Mouse (Mus musculus): Measurements from ENCODE around the gene Gcnt1. TPM values are rescaled to one million over a fixed set of nuclear protein-coding genes. Genes with fewer than 3 reads are reported as not detected.

The Gcnt1 gene
- total and polyA plus RNA-seq, 3 experiments = 1.1 to 12.1 (median 10.8) TPM

DNA sequence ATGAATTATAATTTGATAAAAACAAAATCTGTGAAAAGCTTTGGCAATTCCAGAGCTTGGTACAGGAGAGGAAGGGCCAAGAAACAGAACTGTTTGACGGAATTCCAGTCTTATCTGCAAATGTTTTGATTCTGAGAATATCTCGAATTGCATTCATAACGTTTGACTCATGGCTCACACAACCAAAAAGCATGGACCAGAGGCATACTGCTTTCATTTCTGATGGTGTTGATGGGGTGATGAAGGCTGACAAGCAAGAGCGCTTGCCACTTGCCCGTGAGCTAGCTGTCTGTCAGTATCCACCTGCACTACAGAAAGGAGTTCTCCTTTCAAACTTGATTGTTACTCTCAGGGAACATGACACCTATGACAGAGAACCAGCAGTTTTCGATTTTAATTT, 83.1 kb downstream of the Gcnt1 start:
- Histone ChIP-seq H3K36me3 (ENCODE audit: control insufficient read depth, insufficient read depth, low read length) (no peaks in the 10 kb centered on the region), H3K4me1 (ENCODE audit: control insufficient read depth, insufficient read depth, low read length) (peaks cover 2% of the 10 kb centered on the region), H3K27ac (no peak overlapping the region), H3K9ac (ENCODE audit: low read depth, low read length) (no peak overlapping the region), H3K79me2 (replicated peaks; ENCODE audit: control insufficient read depth, insufficient read depth, low read length) (no peaks in the 10 kb centered on the region), H3K27me3 (ENCODE audit: control insufficient read depth, insufficient read depth, low read length) (no peaks in the 10 kb centered on the region), H3K4me3 (no peak overlapping the region)
- intact Hi-C loops (cut with DNase I) = no loop called here
- TF ChIP-seq CTCF (IDR thresholded peaks at IDR 0.05) (no peak), EP300 (IDR thresholded peaks at IDR 0.05; ENCODE audit: insufficient read depth, low read depth, low read length) (no peak), POLR2A (IDR thresholded peaks at IDR 0.05; ENCODE audit: insufficient read depth, low read depth, low read length) (no peak)
- 26% methylated on average over 6 of the region's 6 CpGs for WGBS
- DNase-seq = no peak

DNA sequence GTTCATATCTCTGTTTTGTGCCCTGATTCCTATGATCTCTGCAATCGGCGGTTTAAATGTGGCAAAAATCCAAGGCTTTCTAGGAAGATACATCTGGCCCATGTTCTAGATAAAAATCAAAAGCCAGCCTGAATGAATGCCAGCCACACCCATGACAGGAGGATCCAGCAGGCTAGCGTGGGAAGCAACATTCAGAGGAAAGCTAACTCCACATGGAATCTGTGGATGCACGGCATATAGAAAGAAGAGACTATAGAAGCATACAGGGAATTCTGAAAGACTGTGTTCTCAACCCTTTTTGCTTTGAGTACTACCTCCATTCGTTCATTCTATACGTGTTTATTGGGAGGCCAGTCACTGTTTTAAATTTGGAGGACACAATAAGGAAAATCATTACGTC, 86.6 kb downstream of the Gcnt1 start:
- H3K4me3 ChIP-seq = no peak overlapping the region
- TF ChIP-seq POLR2A (IDR thresholded peaks at IDR 0.05; ENCODE audit: insufficient read depth, low read depth, low read length) = no peak
- WGBS = 65% methylated on average over 7 of the region's 7 CpGs

GRCm38 (mm10) chr19:17283317-17283716, 89.3 kb downstream of the Gcnt1 start:
- Histone ChIP-seq H3K9ac (ENCODE audit: low read depth, low read length) (no peak overlapping the region), H3K79me2 (replicated peaks; ENCODE audit: control insufficient read depth, insufficient read depth, low read length) (no peaks in the 10 kb centered on the region), H3K4me3 (no peak overlapping the region), H3K36me3 (ENCODE audit: control insufficient read depth, insufficient read depth, low read length) (no peaks in the 10 kb centered on the region), H3K4me1 (ENCODE audit: control insufficient read depth, insufficient read depth, low read length) (no peaks in the 10 kb centered on the region), H3K27me3 (ENCODE audit: control insufficient read depth, insufficient read depth, low read length) (no peaks in the 10 kb centered on the region), H3K27ac (no peak overlapping the region)
- WGBS = 49% methylated on average over 3 of the region's 3 CpGs
- intact Hi-C loops (cut with DNase I) = no loop called here
- DNase-seq = no peak
- TF ChIP-seq CTCF (IDR thresholded peaks at IDR 0.05) (no peak), EP300 (IDR thresholded peaks at IDR 0.05; ENCODE audit: insufficient read depth, low read depth, low read length) (no peak), POLR2A (IDR thresholded peaks at IDR 0.05; ENCODE audit: insufficient read depth, low read depth, low read length) (no peak)

More for the DNA sequence above, 86.6 kb downstream of the Gcnt1 start:
- H3K36me3 ChIP-seq (ENCODE audit: control insufficient read depth, insufficient read depth, low read length) = no peaks in the 10 kb centered on the region
- no peaks in the 10 kb centered on the region for H3K79me2 ChIP-seq (replicated peaks; ENCODE audit: control insufficient read depth, insufficient read depth, low read length)
- H3K9ac ChIP-seq (ENCODE audit: low read depth, low read length) = no peak overlapping the region
- H3K27me3 ChIP-seq (ENCODE audit: control insufficient read depth, insufficient read depth, low read length) = no peaks in the 10 kb centered on the region
- intact Hi-C loops (cut with DNase I) = no loop called here
- H3K4me1 ChIP-seq (ENCODE audit: control insufficient read depth, insufficient read depth, low read length) = peaks cover 2% of the 10 kb centered on the region
- no peak for DNase-seq
- H3K27ac ChIP-seq = no peak overlapping the region

DNA sequence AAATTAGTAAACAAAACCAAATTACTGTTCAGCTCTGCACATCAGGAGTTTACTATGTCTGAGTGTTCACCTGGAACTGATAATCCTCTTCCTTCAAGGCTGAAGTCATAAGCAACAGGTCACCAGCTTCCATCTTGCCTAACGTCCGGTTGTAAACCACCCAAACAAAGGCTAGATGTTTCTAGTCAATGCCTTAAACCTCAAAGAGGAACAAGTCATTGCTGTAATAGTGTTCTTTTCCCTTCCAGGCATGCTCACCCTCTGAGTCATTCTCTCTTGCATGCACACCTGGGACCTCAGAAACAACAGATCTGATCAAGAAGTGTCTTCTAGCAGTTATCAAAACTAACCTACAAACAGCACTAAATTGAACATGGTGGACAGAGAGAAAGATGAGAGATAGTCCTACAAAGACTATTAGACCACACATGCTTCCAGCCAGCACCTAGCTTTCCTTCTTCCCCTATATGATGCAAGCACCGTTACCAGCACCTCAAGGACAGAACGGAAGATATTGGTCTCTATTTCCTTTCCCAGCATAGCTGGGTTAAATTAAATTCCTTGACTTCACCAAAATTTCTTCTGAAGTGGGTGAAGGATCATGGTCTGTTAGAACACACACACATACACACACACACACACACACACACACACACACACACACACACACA, 94.1 kb downstream of the Gcnt1 start:
- no peak overlapping the region for H3K9ac ChIP-seq (ENCODE audit: low read depth, low read length)
- 84% methylated on average over 4 of the region's 4 CpGs for WGBS

More for the DNA sequence above, 94.1 kb downstream of the Gcnt1 start:
- intact Hi-C loops (cut with DNase I) = no loop called here
- DNase-seq = no peak
- TF ChIP-seq POLR2A (IDR thresholded peaks at IDR 0.05; ENCODE audit: insufficient read depth, low read depth, low read length) (no peak), CTCF (IDR thresholded peaks at IDR 0.05) (no peak), EP300 (IDR thresholded peaks at IDR 0.05; ENCODE audit: insufficient read depth, low read depth, low read length) (no peak)
- Histone ChIP-seq H3K4me3 (no peak overlapping the region), H3K79me2 (replicated peaks; ENCODE audit: control insufficient read depth, insufficient read depth, low read length) (no peaks in the 10 kb centered on the region), H3K27me3 (ENCODE audit: control insufficient read depth, insufficient read depth, low read length) (no peaks in the 10 kb centered on the region), H3K27ac (no peak overlapping the region), H3K36me3 (ENCODE audit: control insufficient read depth, insufficient read depth, low read length) (no peaks in the 10 kb centered on the region), H3K4me1 (ENCODE audit: control insufficient read depth, insufficient read depth, low read length) (no peaks in the 10 kb centered on the region)

Other genes starting within 250 kb of the Gcnt1 start
- 10 to 100 TPM; 73.6 to 74.9 TPM for gene Rfk, start 21.2 kb upstream of the Gcnt1 start, total RNA-seq (2021)
- 50.6 and 72.3 TPM in 2 replicates for gene Rfk, start 21.2 kb upstream of the Gcnt1 start, polyA plus RNA-seq (2012; rRNA removed)

All from heart, adult 2 months (tissue).